8 mouse cellular contexts compared by ENCODE assay signal in the genomic region with DNA sequence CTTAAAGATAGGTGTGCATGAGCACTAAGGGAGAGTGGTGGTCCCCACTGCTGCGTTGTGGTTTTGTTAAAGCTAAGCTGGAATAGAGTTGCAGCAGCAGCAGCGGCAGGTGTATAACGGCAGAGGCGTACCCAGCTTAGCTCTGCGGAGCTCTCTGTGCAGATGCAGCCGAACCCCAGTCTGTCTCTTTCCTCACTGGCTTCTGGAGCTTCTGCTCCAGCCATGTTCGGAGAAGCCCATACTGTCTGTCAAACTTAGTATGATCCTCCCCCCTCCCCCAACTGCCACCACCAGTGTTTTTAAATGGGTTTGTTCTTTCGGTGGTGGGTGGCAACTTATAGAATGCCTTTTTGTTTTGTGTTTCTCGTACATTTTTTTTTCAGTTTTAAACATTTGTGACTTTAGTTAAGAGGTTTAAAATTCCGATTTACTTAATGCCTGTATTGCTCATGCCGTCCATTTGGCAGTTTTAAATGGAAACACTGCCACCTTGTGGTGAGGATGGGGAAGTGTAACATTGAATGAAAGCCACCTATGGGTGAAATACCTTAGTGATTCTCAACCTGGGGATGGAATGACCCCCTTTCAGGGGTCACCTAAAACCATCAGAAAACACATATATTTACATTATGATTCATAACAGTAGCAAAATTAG.
DNase-seq lines count a peak whose midpoint lies in the region; ATAC-seq and TF ChIP-seq lines count a peak whose summit lies in the region.

No protein-coding gene starts in this region.

- peaks cover 7% of the 10 kb centered on the region; the same call in 1 of the 2 replicates for H3K4me1 ChIP-seq in heart, embryonic 12.5 days (replicated peaks)
- H3K4me1 ChIP-seq in heart, embryonic 11.5 days (ENCODE audit: control insufficient read depth, insufficient read depth, low read length): no peaks in the 10 kb centered on the region
- no peaks in the 10 kb centered on the region for H3K4me1 ChIP-seq in ES-Bruce4 (ENCODE audit: control insufficient read depth, insufficient read depth, low read length)
- peaks cover 8% of the 10 kb centered on the region for H3K4me1 ChIP-seq in embryonic facial prominence, embryonic 10.5 days
- peaks cover 4% of the 10 kb centered on the region; the same call in 1 of the 2 replicates for H3K4me1 ChIP-seq in hindbrain, embryonic 14.5 days (replicated peaks; ENCODE audit: control insufficient read depth, insufficient read depth, low read length)
- peaks cover 3% of the 10 kb centered on the region; the same call in 1 of the 2 replicates for H3K4me1 ChIP-seq in lung, embryonic 16.5 days (replicated peaks; ENCODE audit: control insufficient read depth, insufficient read depth, low read length)

- H3K36me3 ChIP-seq in heart, embryonic 12.5 days: peaks cover 56% of the 10 kb centered on the region
- peaks cover 22% of the 10 kb centered on the region for H3K36me3 ChIP-seq in heart, embryonic 11.5 days (ENCODE audit: control insufficient read depth, insufficient read depth, low read length)
- 0 out of 2 replicates have a peak, but pooled peaks cover 5% of the 10 kb centered on the region for H3K36me3 ChIP-seq in ES-Bruce4 (ENCODE audit: control insufficient read depth, insufficient read depth, low read length, poor library complexity, severe bottlenecking)
- H3K36me3 ChIP-seq in embryonic facial prominence, embryonic 10.5 days (replicated peaks): peaks cover 41% of the 10 kb centered on the region
- no peaks in the 10 kb centered on the region for H3K36me3 ChIP-seq in hindbrain, embryonic 14.5 days (replicated peaks; ENCODE audit: control insufficient read depth, insufficient read depth)
- H3K36me3 ChIP-seq in lung, embryonic 16.5 days (ENCODE audit: control insufficient read depth, insufficient read depth, low read length): peaks cover 13% of the 10 kb centered on the region

- H3K4me2 ChIP-seq in heart, embryonic 12.5 days: peak overlapping the region; percentile 46
- no peak overlapping the region; the same call in 1 of the 2 replicates for H3K4me2 ChIP-seq in heart, embryonic 11.5 days
- H3K4me2 ChIP-seq in hindbrain, embryonic 14.5 days (replicated peaks): peak overlapping the region; percentile 25
- peak overlapping the region; percentile 40 for H3K4me2 ChIP-seq in lung, embryonic 16.5 days (ENCODE audit: low read depth, low read length)

- no peak for TF ChIP-seq POLR2A in ES-Bruce4 (IDR thresholded peaks at IDR 0.05; ENCODE audit: insufficient read depth, low read length)

- H3K9ac ChIP-seq in heart, embryonic 12.5 days: no peak overlapping the region
- no peak overlapping the region for H3K9ac ChIP-seq in heart, embryonic 11.5 days (ENCODE audit: low read depth, low read length)
- no peak overlapping the region for H3K9ac ChIP-seq in ES-Bruce4 (ENCODE audit: low read depth, poor library complexity, severe bottlenecking)
- H3K9ac ChIP-seq in hindbrain, embryonic 14.5 days: no peak overlapping the region
- no peak overlapping the region for H3K9ac ChIP-seq in lung, embryonic 16.5 days (ENCODE audit: low read length)

- TF ChIP-seq CTCF in ES-Bruce4 (IDR thresholded peaks at IDR 0.05; ENCODE audit: low read depth, low read length): no peak

- H3K4me3 ChIP-seq in heart, embryonic 12.5 days: peak overlapping the region; percentile 10; the same call in 1 of the 2 replicates
- no peak overlapping the region for H3K4me3 ChIP-seq in heart, embryonic 11.5 days (ENCODE audit: low read depth, low read length)
- peak overlapping the region; percentile 62 for H3K4me3 ChIP-seq in ES-Bruce4 (ENCODE audit: low read depth, low read length)
- peak overlapping the region; percentile 28 for H3K4me3 ChIP-seq in embryonic facial prominence, embryonic 10.5 days
- no peak overlapping the region for H3K4me3 ChIP-seq in hindbrain, embryonic 14.5 days (replicated peaks; ENCODE audit: low read length)
- H3K4me3 ChIP-seq in lung, embryonic 16.5 days (ENCODE audit: low read length): no peak overlapping the region

- ATAC-seq in heart, embryonic 12.5 days (ENCODE audit: insufficient number of reproducible peaks, low FRiP score): no peak
- ATAC-seq in heart, embryonic 11.5 days (replicated peaks; ENCODE audit: insufficient number of reproducible peaks, low FRiP score, low TSS enrichment): no peak
- no peak for ATAC-seq in hindbrain, embryonic 14.5 days (ENCODE audit: low FRiP score)
- ATAC-seq in lung, embryonic 16.5 days (ENCODE audit: low read depth): no peak; the same call in 1 of the 2 replicates

- no peak overlapping the region for H3K27ac ChIP-seq in heart, embryonic 12.5 days (ENCODE audit: poor library complexity, severe bottlenecking)
- H3K27ac ChIP-seq in heart, embryonic 11.5 days (ENCODE audit: low read depth, low read length): no peak overlapping the region
- H3K27ac ChIP-seq in ES-Bruce4 (ENCODE audit: insufficient read depth, low read length): no peak overlapping the region
- no peak overlapping the region for H3K27ac ChIP-seq in embryonic facial prominence, embryonic 10.5 days (replicated peaks)
- H3K27ac ChIP-seq in hindbrain, embryonic 14.5 days: no peak overlapping the region
- H3K27ac ChIP-seq in lung, embryonic 16.5 days (ENCODE audit: low read length): no peak overlapping the region

- TF ChIP-seq EP300 in ES-Bruce4 (IDR thresholded peaks at IDR 0.05; ENCODE audit: insufficient read depth, low read depth, low read length): no peak

- no peaks in the 10 kb centered on the region for H3K27me3 ChIP-seq in heart, embryonic 12.5 days (replicated peaks)
- H3K27me3 ChIP-seq in heart, embryonic 11.5 days (ENCODE audit: control insufficient read depth, insufficient read depth, low read length): no peaks in the 10 kb centered on the region
- H3K27me3 ChIP-seq in ES-Bruce4 (ENCODE audit: control insufficient read depth, insufficient read depth, low read length, poor library complexity, severe bottlenecking): no peaks in the 10 kb centered on the region
- H3K27me3 ChIP-seq in embryonic facial prominence, embryonic 10.5 days (replicated peaks; ENCODE audit: low read depth, poor library complexity, severe bottlenecking): no peaks in the 10 kb centered on the region
- H3K27me3 ChIP-seq in hindbrain, embryonic 14.5 days (ENCODE audit: control insufficient read depth, insufficient read depth, low read length): no peaks in the 10 kb centered on the region
- no peaks in the 10 kb centered on the region for H3K27me3 ChIP-seq in lung, embryonic 16.5 days (ENCODE audit: control insufficient read depth, insufficient read depth, low read depth, low read length)

- 40% methylated on average over 11 of the region's 11 CpGs for WGBS in heart, embryonic 12.5 days
- WGBS in heart, embryonic 11.5 days (ENCODE audit: insufficient replicate concordance): 43% methylated on average over 11 of the region's 11 CpGs
- 35% methylated on average over 11 of the region's 11 CpGs for WGBS in embryonic facial prominence, embryonic 10.5 days
- 42% methylated on average over 11 of the region's 11 CpGs for WGBS in hindbrain, embryonic 14.5 days
- 36% methylated on average over 11 of the region's 11 CpGs for WGBS in lung, embryonic 16.5 days

- DNase-seq in embryonic facial prominence, embryonic 10.5 days (ENCODE audit: low spot score): peak; percentile 50
- DNase-seq in hindbrain, embryonic 14.5 days (ENCODE audit: low spot score): peak; percentile 85
- peak; percentile 80 for DNase-seq in retina, postnatal 1 day
- DNase-seq in adrenal gland, postnatal 4 days (ENCODE audit: low spot score in 2 of 2): no peak

- H3K9me3 ChIP-seq in heart, embryonic 12.5 days (replicated peaks): no peaks in the 10 kb centered on the region
- H3K9me3 ChIP-seq in heart, embryonic 11.5 days (replicated peaks; ENCODE audit: control insufficient read depth, low read length): no peaks in the 10 kb centered on the region
- no peaks in the 10 kb centered on the region for H3K9me3 ChIP-seq in ES-Bruce4 (replicated peaks; ENCODE audit: control insufficient read depth, insufficient read depth, low read length, poor library complexity, severe bottlenecking)
- no peaks in the 10 kb centered on the region for H3K9me3 ChIP-seq in embryonic facial prominence, embryonic 10.5 days
- H3K9me3 ChIP-seq in hindbrain, embryonic 14.5 days (ENCODE audit: control insufficient read depth, low read length): no peaks in the 10 kb centered on the region
- no peaks in the 10 kb centered on the region for H3K9me3 ChIP-seq in lung, embryonic 16.5 days (ENCODE audit: control insufficient read depth, low read length)

Comparison
In these comparisons a context has a peak if more than half of its experiments do, and no peak if none do; other contexts are left out.
1. H3K4me3 ChIP-seq: peak in heart, embryonic 12.5 days (single experiment), ES-Bruce4 (single experiment) and embryonic facial prominence, embryonic 10.5 days (single experiment); none in heart, embryonic 11.5 days (single experiment), hindbrain, embryonic 14.5 days (single experiment) and lung, embryonic 16.5 days (single experiment).
2. DNase-seq: peak in embryonic facial prominence, embryonic 10.5 days (single experiment), hindbrain, embryonic 14.5 days (single experiment) and retina, postnatal 1 day (single experiment); none in adrenal gland, postnatal 4 days (0 of 2).